Mouse (Mus musculus) forebrain, embryonic 14.5 days (tissue): Measurements from ENCODE around the gene H1foo. TPM values are rescaled to one million over a fixed set of nuclear protein-coding genes. Genes with fewer than 3 reads are reported as not detected.

Source experiments
- ATAC-seq: fragments of 200-750 bp; cut with Nextera tagmentation; 2 replicates; pipeline ENCODE4 v1.8.0; 2017; ENCODE audit warnings: mild to moderate bottlenecking, moderate library complexity
- DNase-seq: peaks from one replicate; pipeline ENCODE4 v3.0.0-alpha.2; 2015; ENCODE audit warnings: low spot score
- H3K27ac ChIP-seq: fragments of 300-500 bp; sonication (generic); 2 replicates; pipeline ENCODE4 v1.5.1; 2014; ENCODE audit warnings: low read depth, mild to moderate bottlenecking, control low read depth, low read length, moderate library complexity
- H3K27me3 ChIP-seq: fragments of 300-500 bp; sonication (generic); replicated peaks from 2 replicates; pipeline ENCODE4 v1.6.1; 2014; ENCODE audit warnings: low read length, control low read depth, mixed read lengths; ENCODE audit not compliant: control insufficient read depth, insufficient read depth
- H3K36me3 ChIP-seq: fragments of 300-500 bp; sonication (generic); 2 replicates; pipeline ENCODE4 v1.6.1; 2014; ENCODE audit warnings: low read length, control low read depth; ENCODE audit not compliant: control insufficient read depth, insufficient read depth
- H3K4me1 ChIP-seq: fragments of 300-500 bp; sonication (generic); 2 replicates; pipeline ENCODE4 v1.6.1; 2014; ENCODE audit warnings: antibody characterized with exemption, low read length, control low read depth; ENCODE audit not compliant: control insufficient read depth, insufficient read depth
- H3K4me2 ChIP-seq: fragments of 300-500 bp; sonication (generic); 2 replicates; pipeline ENCODE4 v1.6.1; 2014; ENCODE audit warnings: mild to moderate bottlenecking, control low read depth, low read length
- H3K4me3 ChIP-seq: fragments of 300-500 bp; sonication (generic); 2 replicates; pipeline ENCODE4 v1.5.1; 2014; ENCODE audit warnings: low read depth, low read length, control low read depth
- H3K9ac ChIP-seq: fragments of 300-500 bp; sonication (generic); 2 replicates; pipeline ENCODE4 v1.6.1; 2014; ENCODE audit warnings: mild to moderate bottlenecking, low read length, control low read depth, moderate library complexity
- H3K9me3 ChIP-seq: fragments of 300-500 bp; sonication (generic); replicated peaks from 2 replicates; pipeline ENCODE4 v1.6.1; 2016; ENCODE audit warnings: low read length, control low read depth, mixed read lengths; ENCODE audit not compliant: control insufficient read depth
- WGBS: fragments of 180-500 bp; shearing (Covaris S2); extraction: QIAGEN DNeasy Blood & Tissue Kit; methylation state at CpG from one replicate; pipeline ENCODE4 v1.1.7; 2014; 5-methylcytosine and 5-hydroxymethylcytosine counted together
- polyA plus RNA-seq: library from polyadenylated mRNA; unstranded; fragments of >200 nt; fragmentation: Nextera tagmentation; extraction: Ambion mirVana; gene quantifications from 2 replicates; pipeline ENCODE4 v1.2.1, GENCODE M21; 2014

Gene H1foo
- polyA plus RNA-seq, 1 experiment from 2014 or later, result not detected

- ATAC-seq (no peak), DNase-seq (no peak)
- WGBS, result 37% methylated on average over 23 of the region's 23 CpGs
- H3K4me1 ChIP-seq, result no peaks in the 10 kb centered on the region; the same call in 1 of the 2 replicates
- H3K27me3 ChIP-seq, result no peaks in the 10 kb centered on the region
- no peaks in the 10 kb centered on the region for H3K36me3 ChIP-seq
- H3K4me2 ChIP-seq, result no peak overlapping the region
- H3K9ac ChIP-seq, result no peak overlapping the region
- H3K27ac ChIP-seq, result no peak overlapping the region
- H3K9me3 ChIP-seq, result no peaks in the 10 kb centered on the region
- H3K4me3 ChIP-seq, result no peak overlapping the region
Measured at GRCm38 (mm10) chr6:115962439-115963085, 17.8 kb downstream of the H1foo start.

GRCm38 (mm10) chr6:115963656-115964055, 18.9 kb downstream of the H1foo start:
- Histone ChIP-seq H3K4me1 (no peaks in the 10 kb centered on the region), H3K9me3 (no peaks in the 10 kb centered on the region), H3K27me3 (no peaks in the 10 kb centered on the region), H3K4me2 (no peak overlapping the region), H3K4me3 (no peak overlapping the region), H3K36me3 (no peaks in the 10 kb centered on the region), H3K27ac (no peak overlapping the region), H3K9ac (no peak overlapping the region)
- DNase-seq, result no peak
- ATAC-seq, result no peak
- WGBS, result 76% methylated on average over 9 of the region's 9 CpGs

GRCm38 (mm10) chr6:115966227-115966966, 21.7 kb downstream of the H1foo start:
- no peak for DNase-seq

GRCm38 (mm10) chr6:115967291-115967880, 22.6 kb downstream of the H1foo start:
- WGBS, result 92% methylated on average over 15 of the region's 15 CpGs
- Histone ChIP-seq H3K4me2 (no peak overlapping the region), H3K4me3 (no peak overlapping the region), H3K27me3 (no peaks in the 10 kb centered on the region), H3K4me1 (peaks cover 9% of the 10 kb centered on the region), H3K9me3 (no peaks in the 10 kb centered on the region), H3K27ac (no peak overlapping the region), H3K36me3 (no peaks in the 10 kb centered on the region), H3K9ac (no peak overlapping the region)
- ATAC-seq, result no peak
- DNase-seq, result no peak

More at GRCm38 (mm10) chr6:115966227-115966966, 21.7 kb downstream of the H1foo start:
- no peak overlapping the region for H3K9ac ChIP-seq
- no peaks in the 10 kb centered on the region for H3K27me3 ChIP-seq
- H3K36me3 ChIP-seq, result no peaks in the 10 kb centered on the region
- no peaks in the 10 kb centered on the region for H3K9me3 ChIP-seq
- ATAC-seq, result no peak
- H3K4me3 ChIP-seq, result no peak overlapping the region
- 93% methylated on average over 19 of the region's 19 CpGs for WGBS
- no peak overlapping the region for H3K27ac ChIP-seq
- peaks cover under 1% of the 10 kb centered on the region; the same call in 1 of the 2 replicates for H3K4me1 ChIP-seq
- no peak overlapping the region for H3K4me2 ChIP-seq

- WGBS, result 82% methylated on average over 5 of the region's 5 CpGs
- H3K9me3 ChIP-seq, result no peaks in the 10 kb centered on the region
- no peaks in the 10 kb centered on the region for H3K36me3 ChIP-seq
- H3K27ac ChIP-seq, result no peak overlapping the region
- DNase-seq (no peak), ATAC-seq (no peak)
- H3K4me1 ChIP-seq, result peaks cover 9% of the 10 kb centered on the region
- H3K9ac ChIP-seq, result no peak overlapping the region
- no peak overlapping the region for H3K4me3 ChIP-seq
- H3K4me2 ChIP-seq, result no peak overlapping the region
- no peaks in the 10 kb centered on the region for H3K27me3 ChIP-seq
Measured at GRCm38 (mm10) chr6:115968086-115968485, 23.3 kb downstream of the H1foo start.

GRCm38 (mm10) chr6:115968700-115969099, 24.0 kb downstream of the H1foo start:
- no peaks in the 10 kb centered on the region for H3K36me3 ChIP-seq
- no peaks in the 10 kb centered on the region for H3K27me3 ChIP-seq
- WGBS, result 76% methylated on average over 6 of the region's 6 CpGs
- H3K4me3 ChIP-seq, result no peak overlapping the region
- H3K4me1 ChIP-seq, result peaks cover 9% of the 10 kb centered on the region
- H3K27ac ChIP-seq, result no peak overlapping the region
- no peak overlapping the region for H3K9ac ChIP-seq
- no peak for DNase-seq
- ATAC-seq, result no peak
- H3K9me3 ChIP-seq, result no peaks in the 10 kb centered on the region
- H3K4me2 ChIP-seq, result no peak overlapping the region

GRCm38 (mm10) chr6:115969103-115969502, 24.4 kb downstream of the H1foo start:
- Histone ChIP-seq H3K27me3 (no peaks in the 10 kb centered on the region), H3K27ac (no peak overlapping the region), H3K4me1 (peaks cover 11% of the 10 kb centered on the region), H3K9me3 (no peaks in the 10 kb centered on the region), H3K4me2 (no peak overlapping the region), H3K36me3 (no peaks in the 10 kb centered on the region), H3K9ac (no peak overlapping the region), H3K4me3 (no peak overlapping the region)
- ATAC-seq (no peak), DNase-seq (no peak)
- WGBS, result 64% methylated on average over 9 of the region's 9 CpGs

- no peak overlapping the region for H3K4me2 ChIP-seq
Measured at GRCm38 (mm10) chr6:115969952-115970351, 25.2 kb downstream of the H1foo start.

More at GRCm38 (mm10) chr6:115969952-115970351, 25.2 kb downstream of the H1foo start:
- Histone ChIP-seq H3K36me3 (no peaks in the 10 kb centered on the region), H3K4me3 (no peak overlapping the region), H3K27ac (no peak overlapping the region), H3K9ac (no peak overlapping the region), H3K27me3 (no peaks in the 10 kb centered on the region), H3K4me1 (peaks cover 14% of the 10 kb centered on the region), H3K9me3 (no peaks in the 10 kb centered on the region)
- DNase-seq (no peak), ATAC-seq (no peak)
- 59% methylated on average over 4 of the region's 6 CpGs for WGBS
